ENCODE assay signal across 9 mouse cellular contexts in the genomic region with DNA sequence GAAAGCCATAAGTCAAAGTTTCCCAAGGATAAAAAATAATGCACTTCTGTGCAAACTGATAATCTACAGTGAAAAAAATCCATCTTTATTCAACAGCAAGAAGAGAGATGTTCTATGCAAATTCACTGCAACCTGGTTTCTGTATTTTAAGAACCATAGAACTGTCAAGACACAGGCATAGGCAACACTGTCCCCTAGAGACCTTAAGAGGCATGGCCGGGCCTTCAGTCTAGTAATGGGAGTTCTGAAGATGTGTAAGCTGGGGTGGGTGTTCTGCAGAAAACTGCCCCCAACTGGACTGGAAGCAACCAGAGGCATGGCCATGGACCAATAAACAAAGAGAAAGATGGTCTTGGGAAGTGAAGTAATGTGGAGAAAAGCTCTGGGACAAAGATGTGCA.
DNase-seq lines count a peak whose midpoint lies in the region; ATAC-seq and TF ChIP-seq lines count a peak whose summit lies in the region.
"Had no signal": no experiment of that assay in that cellular context is flagged by ENCODE, and none has a peak within 500 bp of the region (broad histone marks: within the 10 kb centered on the region; RNA-seq: fewer than 3 reads in every experiment).

No protein-coding gene starts in this region.

- H3K27me3 ChIP-seq in intestine, postnatal 0 days (replicated peaks; ENCODE audit: control insufficient read depth, insufficient read depth, low read length), result no peaks in the 10 kb centered on the region
- H3K27me3 ChIP-seq in intestine, embryonic 16.5 days (replicated peaks; ENCODE audit: control insufficient read depth, insufficient read depth, low read length), result no peaks in the 10 kb centered on the region
- H3K27me3 ChIP-seq: hindbrain, embryonic 15.5 days had no signal

- DNase-seq in CD4-positive, CD25-positive, alpha-beta regulatory T cell, adult 2 months (ENCODE audit: low read depth, low spot score), result peak; percentile 41
- peak; percentile 60 to 62 for DNase-seq in B cell, adult 2 months
- peak; percentile 26 to 50 for DNase-seq in heart, postnatal 10 days
- no peak for DNase-seq in c-Kit-positive CD71-positive TER-119-positive erythroid progenitor cells, embryonic 14.5 days (ENCODE audit: low spot score)
- no peak for DNase-seq in left cerebral cortex, adult 9 months (ENCODE audit: low spot score in 2 of 2)

- H3K4me1 ChIP-seq in intestine, postnatal 0 days (replicated peaks; ENCODE audit: control insufficient read depth, insufficient read depth, low read length), result no peaks in the 10 kb centered on the region
- H3K4me1 ChIP-seq in intestine, embryonic 16.5 days (ENCODE audit: control insufficient read depth, insufficient read depth, low read length), result no peaks in the 10 kb centered on the region; the same call in 1 of the 2 replicates

- H3K36me3 ChIP-seq in intestine, postnatal 0 days (ENCODE audit: control insufficient read depth, insufficient read depth), result peaks cover 27% of the 10 kb centered on the region
- H3K36me3 ChIP-seq in intestine, embryonic 16.5 days (ENCODE audit: control insufficient read depth, insufficient read depth, low read length), result peaks cover 11% of the 10 kb centered on the region

- no peaks in the 10 kb centered on the region for H3K9me3 ChIP-seq in intestine, postnatal 0 days (ENCODE audit: control insufficient read depth)
- H3K9me3 ChIP-seq in intestine, embryonic 16.5 days (ENCODE audit: control insufficient read depth, low read length), result no peaks in the 10 kb centered on the region
- H3K9me3 ChIP-seq: hindbrain, embryonic 15.5 days had no signal

- H3K4me3 ChIP-seq in intestine, postnatal 0 days (ENCODE audit: low read depth, low read length), result no peak overlapping the region
- no peak overlapping the region for H3K4me3 ChIP-seq in intestine, embryonic 16.5 days (ENCODE audit: low read length)
- H3K4me3 ChIP-seq: hindbrain, embryonic 15.5 days had no signal

- H3K4me2 ChIP-seq in intestine, postnatal 0 days (replicated peaks; ENCODE audit: low read depth), result no peak overlapping the region
- no peak overlapping the region for H3K4me2 ChIP-seq in intestine, embryonic 16.5 days (ENCODE audit: low read depth, low read length)
- H3K4me2 ChIP-seq: hindbrain, embryonic 15.5 days had no signal

- no peak overlapping the region for H3K27ac ChIP-seq in intestine, postnatal 0 days (ENCODE audit: low read depth, low read length)
- H3K27ac ChIP-seq in intestine, embryonic 16.5 days (ENCODE audit: low read length), result no peak overlapping the region
- H3K27ac ChIP-seq: hindbrain, embryonic 15.5 days had no signal

- TF ChIP-seq CTCF in intestine, postnatal 0 days (IDR thresholded peaks at IDR 0.05; ENCODE audit: low read depth), result peak; percentile 43

- WGBS in intestine, postnatal 0 days, result 81% methylated on average over 1 of the region's 1 CpGs
- WGBS in intestine, embryonic 16.5 days, result 80% methylated on average over 1 of the region's 1 CpGs

- intact Hi-C loops in heart, postnatal 10 days (cut with DNase I), result no loop called here

- no peak for ATAC-seq in CD4-positive, CD25-positive, alpha-beta regulatory T cell, adult 4 months
- ATAC-seq in intestine, postnatal 0 days, result no peak
- ATAC-seq in intestine, embryonic 16.5 days, result no peak

- no peak overlapping the region for H3K9ac ChIP-seq in intestine, postnatal 0 days (ENCODE audit: low read depth, low read length)
- H3K9ac ChIP-seq in intestine, embryonic 16.5 days (ENCODE audit: low read depth, low read length), result no peak overlapping the region
- H3K9ac ChIP-seq: hindbrain, embryonic 15.5 days had no signal

Comparison
In these comparisons a context has a peak if more than half of its experiments do, and no peak if none do; other contexts are left out.
1. DNase-seq: peak in CD4-positive, CD25-positive, alpha-beta regulatory T cell, adult 2 months (single experiment), B cell, adult 2 months (2 of 2) and heart, postnatal 10 days (2 of 2); none in c-Kit-positive CD71-positive TER-119-positive erythroid progenitor cells, embryonic 14.5 days (single experiment) and left cerebral cortex, adult 9 months (0 of 2).